Mouse (Mus musculus) ES-Bruce4 (cell line): ENCODE measurements around the gene Rpl23a. TPM values are rescaled to one million over a fixed set of nuclear protein-coding genes. Genes with fewer than 3 reads are reported as not detected.

Source experiments
- H3K27ac ChIP-seq: 2 replicates; pipeline ENCODE4 v1.5.1; 2012; ENCODE audit warnings: low read length, inconsistent platforms; ENCODE audit not compliant: insufficient read depth
- H3K27me3 ChIP-seq: 2 replicates; pipeline ENCODE4 v1.6.1; 2012; ENCODE audit warnings: mild to moderate bottlenecking, low read length, inconsistent platforms; ENCODE audit not compliant: control insufficient read depth, poor library complexity, insufficient read depth, severe bottlenecking
- H3K36me3 ChIP-seq: 2 replicates; pipeline ENCODE4 v1.6.1; 2012; ENCODE audit warnings: inconsistent platforms, mild to moderate bottlenecking, low read length, moderate library complexity; ENCODE audit not compliant: control insufficient read depth, poor library complexity, insufficient read depth, severe bottlenecking
- H3K4me1 ChIP-seq: one replicate; pipeline ENCODE4 v1.8.1; 2011; ENCODE audit warnings: low read length; ENCODE audit not compliant: control insufficient read depth, insufficient read depth
- H3K4me3 ChIP-seq: 2 replicates; pipeline ENCODE4 v1.5.1; 2011; ENCODE audit warnings: low read depth, mild to moderate bottlenecking, low read length
- H3K9ac ChIP-seq: 2 replicates; pipeline ENCODE4 v1.6.1; 2012; ENCODE audit warnings: low read depth, mild to moderate bottlenecking, inconsistent platforms; ENCODE audit not compliant: poor library complexity, severe bottlenecking
- H3K9me3 ChIP-seq: replicated peaks from 2 replicates; pipeline ENCODE4 v1.6.1; 2012; ENCODE audit warnings: mild to moderate bottlenecking, low read length, inconsistent platforms; ENCODE audit not compliant: control insufficient read depth, poor library complexity, insufficient read depth, severe bottlenecking
- CTCF ChIP-seq: IDR thresholded peaks from one replicate; pipeline ENCODE4 v1.8.1; 2011; ENCODE audit warnings: low read depth, low read length
- EP300 ChIP-seq: IDR thresholded peaks from 2 replicates; pipeline ENCODE4 v1.6.1; 2011; ENCODE audit warnings: low read depth, low read length; ENCODE audit not compliant: insufficient read depth
- POLR2A ChIP-seq: IDR thresholded peaks from one replicate; pipeline ENCODE4 v1.8.1; 2011; ENCODE audit warnings: low read length; ENCODE audit not compliant: insufficient read depth
- polyA plus RNA-seq: library from polyadenylated mRNA; stranded (reverse); fragments of >200 nt; gene quantifications from 2 replicates; pipeline ENCODE4 v1.2.4, GENCODE M21; 2011; ENCODE audit warnings: low read depth; ENCODE audit not compliant: missing spikeins, insufficient read depth, insufficient read length

Gene Rpl23a
- polyA plus RNA-seq, 1 experiment, result 2,740 TPM

GRCm38 (mm10) chr11:78163681-78164603 lies 19.4 kb downstream of the Rpl23a start:
- Histone ChIP-seq H3K9ac (peak overlapping the region; percentile 96), H3K27ac (peak overlapping the region; percentile 60), H3K4me1 (peaks cover 11% of the 10 kb centered on the region), H3K36me3 (peaks cover 30% of the 10 kb centered on the region), H3K9me3 (no peaks in the 10 kb centered on the region), H3K4me3 (peak overlapping the region; percentile 81), H3K27me3 (no peaks in the 10 kb centered on the region)
- TF ChIP-seq POLR2A (peak; percentile 7), CTCF (no peak), EP300 (peak; percentile 85)

GRCm38 (mm10) chr11:78163045-78163444 lies 20.3 kb downstream of the Rpl23a start:
- Histone ChIP-seq H3K9me3 (no peaks in the 10 kb centered on the region), H3K27me3 (no peaks in the 10 kb centered on the region), H3K27ac (no peak overlapping the region), H3K4me1 (peaks cover 10% of the 10 kb centered on the region), H3K9ac (peak overlapping the region; percentile 96), H3K4me3 (peak overlapping the region; percentile 18; the same call in 1 of the 2 replicates), H3K36me3 (peaks cover 39% of the 10 kb centered on the region)
- TF ChIP-seq CTCF (no peak), EP300 (no peak), POLR2A (no peak)

GRCm38 (mm10) chr11:78162504-78162903 lies 20.9 kb downstream of the Rpl23a start:
- H3K27me3 ChIP-seq, result no peaks in the 10 kb centered on the region
- no peak for TF ChIP-seq CTCF
- TF ChIP-seq POLR2A, result no peak
- TF ChIP-seq EP300, result no peak
- H3K4me3 ChIP-seq, result no peak overlapping the region
- H3K4me1 ChIP-seq, result peaks cover 5% of the 10 kb centered on the region
- H3K27ac ChIP-seq, result no peak overlapping the region
- H3K9ac ChIP-seq, result no peak overlapping the region
- peaks cover 44% of the 10 kb centered on the region for H3K36me3 ChIP-seq
- no peaks in the 10 kb centered on the region for H3K9me3 ChIP-seq

- H3K4me1 ChIP-seq, result peaks cover 4% of the 10 kb centered on the region
- TF ChIP-seq POLR2A (no peak), EP300 (no peak), CTCF (no peak)
- H3K36me3 ChIP-seq, result peaks cover 47% of the 10 kb centered on the region
- H3K27ac ChIP-seq, result no peak overlapping the region
- H3K27me3 ChIP-seq, result no peaks in the 10 kb centered on the region
- no peak overlapping the region for H3K4me3 ChIP-seq
- no peaks in the 10 kb centered on the region for H3K9me3 ChIP-seq
- H3K9ac ChIP-seq, result no peak overlapping the region
Measured at GRCm38 (mm10) chr11:78161968-78162367, 21.4 kb downstream of the Rpl23a start.

- Histone ChIP-seq H3K36me3 (peaks cover 48% of the 10 kb centered on the region), H3K9ac (no peak overlapping the region), H3K27ac (no peak overlapping the region), H3K4me1 (peaks cover 4% of the 10 kb centered on the region), H3K4me3 (no peak overlapping the region), H3K9me3 (no peaks in the 10 kb centered on the region), H3K27me3 (no peaks in the 10 kb centered on the region)
- TF ChIP-seq EP300 (no peak), POLR2A (no peak), CTCF (no peak)
Measured at GRCm38 (mm10) chr11:78161169-78161568, 22.2 kb downstream of the Rpl23a start.

GRCm38 (mm10) chr11:78160675-78161074 lies 22.7 kb downstream of the Rpl23a start:
- Histone ChIP-seq H3K27me3 (no peaks in the 10 kb centered on the region), H3K27ac (no peak overlapping the region), H3K4me3 (no peak overlapping the region), H3K4me1 (peaks cover 4% of the 10 kb centered on the region), H3K36me3 (peaks cover 49% of the 10 kb centered on the region), H3K9ac (no peak overlapping the region), H3K9me3 (no peaks in the 10 kb centered on the region)
- no peak for TF ChIP-seq POLR2A
- no peak for TF ChIP-seq CTCF
- TF ChIP-seq EP300, result no peak
